Mouse (Mus musculus): Measurements from ENCODE around the gene Spsb4.

Gene Spsb4

GRCm38 (mm10) chr9:97018677-97019147 lies at the start of gene Spsb4:
Spsb4 (minus strand) TSS chr9:97018843.
- no peak for DNase-seq (ENCODE audit: low read depth in 2 of 2, low spot score in 2 of 2)

GRCm38 (mm10) chr9:97067761-97068160 lies 49.1 kb upstream of the Spsb4 start:
- no peak for DNase-seq (ENCODE audit: low read depth in 2 of 2, low spot score in 2 of 2)

GRCm38 (mm10) chr9:97065885-97066284 lies 47.2 kb upstream of the Spsb4 start:
- DNase-seq (ENCODE audit: low read depth in 2 of 2, low spot score in 2 of 2) = no peak

GRCm38 (mm10) chr9:97065216-97065615 lies 46.6 kb upstream of the Spsb4 start:
- no peak for DNase-seq (ENCODE audit: low read depth in 2 of 2, low spot score in 2 of 2)

- no peak for DNase-seq (ENCODE audit: low read depth in 2 of 2, low spot score in 2 of 2)
These were observed 45.5 kb upstream of the Spsb4 start for GRCm38 (mm10) chr9:97064161-97064560.

GRCm38 (mm10) chr9:97061696-97062095 lies 43.1 kb upstream of the Spsb4 start:
- no peak for DNase-seq (ENCODE audit: low read depth in 2 of 2, low spot score in 2 of 2)

- no peak for DNase-seq (ENCODE audit: low read depth in 2 of 2, low spot score in 2 of 2)
These were observed 38.1 kb upstream of the Spsb4 start for GRCm38 (mm10) chr9:97056541-97057338.

GRCm38 (mm10) chr9:97055906-97056305 lies 37.3 kb upstream of the Spsb4 start:
- DNase-seq (ENCODE audit: low read depth in 2 of 2, low spot score in 2 of 2) = no peak

GRCm38 (mm10) chr9:97051176-97051575 lies 32.5 kb upstream of the Spsb4 start:
- no peak for DNase-seq (ENCODE audit: low read depth in 2 of 2, low spot score in 2 of 2)

GRCm38 (mm10) chr9:97046240-97046639 lies 27.6 kb upstream of the Spsb4 start:
- no peak for DNase-seq (ENCODE audit: low read depth in 2 of 2, low spot score in 2 of 2)

GRCm38 (mm10) chr9:97041633-97042032 lies 23.0 kb upstream of the Spsb4 start:
- no peak for DNase-seq (ENCODE audit: low read depth in 2 of 2, low spot score in 2 of 2)

- DNase-seq (ENCODE audit: low read depth in 2 of 2, low spot score in 2 of 2) = no peak
These were observed 19.4 kb upstream of the Spsb4 start for GRCm38 (mm10) chr9:97038010-97038409.

GRCm38 (mm10) chr9:97036656-97037055 lies 18.0 kb upstream of the Spsb4 start:
- DNase-seq (ENCODE audit: low read depth in 2 of 2, low spot score in 2 of 2) = no peak

- DNase-seq (ENCODE audit: low read depth in 2 of 2, low spot score in 2 of 2) = no peak
These were observed 8.7 kb upstream of the Spsb4 start for GRCm38 (mm10) chr9:97027361-97027760.

GRCm38 (mm10) chr9:97026006-97026405 lies 7.4 kb upstream of the Spsb4 start:
- no peak for DNase-seq (ENCODE audit: low read depth in 2 of 2, low spot score in 2 of 2)

GRCm38 (mm10) chr9:97024451-97024850 lies 5.8 kb upstream of the Spsb4 start:
- no peak for DNase-seq (ENCODE audit: low read depth in 2 of 2, low spot score in 2 of 2)

GRCm38 (mm10) chr9:97022948-97023347 lies 4.3 kb upstream of the Spsb4 start:
- DNase-seq (ENCODE audit: low read depth in 2 of 2, low spot score in 2 of 2) = no peak

GRCm38 (mm10) chr9:97022371-97022770 lies 3.7 kb upstream of the Spsb4 start:
- no peak for DNase-seq (ENCODE audit: low read depth in 2 of 2, low spot score in 2 of 2)

- DNase-seq (ENCODE audit: low read depth in 2 of 2, low spot score in 2 of 2) = no peak
These were observed 1.5 kb upstream of the Spsb4 start for GRCm38 (mm10) chr9:97020152-97020551.

- DNase-seq (ENCODE audit: low read depth in 2 of 2, low spot score in 2 of 2) = no peak
These were observed 1.0 kb upstream of the Spsb4 start for GRCm38 (mm10) chr9:97019686-97020085.

GRCm38 (mm10) chr9:97019231-97019630 lies 588 bp upstream of the Spsb4 start:
- no peak for DNase-seq (ENCODE audit: low read depth in 2 of 2, low spot score in 2 of 2)

GRCm38 (mm10) chr9:97017811-97018641 lies 617 bp downstream of the Spsb4 start:
- DNase-seq (ENCODE audit: low read depth in 2 of 2, low spot score in 2 of 2) = no peak

Measured in CD8-positive naive resting alpha-beta T cell, adult 2 months (primary cell).